Mouse (Mus musculus): ENCODE results near the gene Zfp710.

- TF ChIP-seq POLR2A (IDR thresholded peaks at IDR 0.05; ENCODE audit: low read depth, low read length) = no peak
- TF ChIP-seq CTCF (IDR thresholded peaks at IDR 0.05; ENCODE audit: borderline replicate concordance, insufficient read depth, low read length) = no peak
Observed at GRCm38 (mm10) chr7:80060012-80060778, 35.6 kb downstream of the Zfp710 start.
